Mouse (Mus musculus) hindbrain, embryonic 16.5 days (tissue): ENCODE results near the gene Frzb. TPM values are rescaled to one million over a fixed set of nuclear protein-coding genes. Genes with fewer than 3 reads are reported as not detected.

Experiments
- ATAC-seq: fragments of 200-750 bp; cut with Nextera tagmentation; 2 replicates; pipeline ENCODE4 v1.8.0; 2017; ENCODE audit warnings: moderate TSS enrichment, moderate library complexity
- H3K27ac ChIP-seq: fragments of 300-500 bp; sonication (generic); 2 replicates; pipeline ENCODE4 v1.5.1; 2014; ENCODE audit warnings: low read depth, mild to moderate bottlenecking, control low read depth, low read length, moderate library complexity
- H3K27me3 ChIP-seq: fragments of 300-500 bp; sonication (generic); replicated peaks from 2 replicates; pipeline ENCODE4 v1.6.1; 2014; ENCODE audit warnings: low read length; ENCODE audit not compliant: control insufficient read depth, insufficient read depth
- H3K36me3 ChIP-seq: fragments of 300-500 bp; sonication (generic); 2 replicates; pipeline ENCODE4 v1.6.1; 2014; ENCODE audit warnings: mild to moderate bottlenecking, low read length, moderate library complexity, mixed read lengths; ENCODE audit not compliant: control insufficient read depth, insufficient read depth
- H3K4me1 ChIP-seq: fragments of 300-500 bp; sonication (generic); 2 replicates; pipeline ENCODE4 v1.6.1; 2014; ENCODE audit warnings: low read depth, low read length; ENCODE audit not compliant: control insufficient read depth, insufficient read depth
- H3K4me2 ChIP-seq: fragments of 300-500 bp; sonication (generic); 2 replicates; pipeline ENCODE4 v1.6.1; 2014; ENCODE audit warnings: mild to moderate bottlenecking, low read length, control low read depth, moderate library complexity
- H3K4me3 ChIP-seq: fragments of 300-500 bp; sonication (generic); 2 replicates; pipeline ENCODE4 v1.5.1; 2014; ENCODE audit warnings: mild to moderate bottlenecking, low read length, control low read depth, moderate library complexity
- H3K9ac ChIP-seq: fragments of 300-500 bp; sonication (generic); 2 replicates; pipeline ENCODE4 v1.6.1; 2014; ENCODE audit warnings: low read depth, mild to moderate bottlenecking, control low read depth, low read length, moderate library complexity
- H3K9me3 ChIP-seq: fragments of 300-500 bp; sonication (generic); 2 replicates; pipeline ENCODE4 v1.6.1; 2014; ENCODE audit warnings: mild to moderate bottlenecking, low read length, moderate library complexity; ENCODE audit not compliant: control insufficient read depth
- WGBS: fragments of 180-500 bp; shearing (Covaris S2); extraction: QIAGEN DNeasy Blood & Tissue Kit; methylation state at CpG from one replicate; pipeline ENCODE4 v1.1.7; 2014; 5-methylcytosine and 5-hydroxymethylcytosine counted together
- polyA plus RNA-seq: library from polyadenylated mRNA; unstranded; fragments of >200 nt; fragmentation: Nextera tagmentation; extraction: Ambion mirVana; gene quantifications from 2 replicates; pipeline ENCODE4 v1.2.1, GENCODE M21; 2015

Gene Frzb
- polyA plus RNA-seq, 1 experiment from 2014 or later, result 15.2 TPM

- no peaks in the 10 kb centered on the region for H3K9me3 ChIP-seq
- H3K27ac ChIP-seq, result no peak overlapping the region
- H3K9ac ChIP-seq, result no peak overlapping the region
- no peaks in the 10 kb centered on the region for H3K27me3 ChIP-seq
- no peak overlapping the region for H3K4me3 ChIP-seq
- H3K36me3 ChIP-seq, result no peaks in the 10 kb centered on the region
- no peak for ATAC-seq
- WGBS, result 78% methylated on average over 11 of the region's 11 CpGs
- H3K4me2 ChIP-seq, result no peak overlapping the region
- H3K4me1 ChIP-seq, result no peaks in the 10 kb centered on the region
These were observed 12.4 kb downstream of the Frzb start for GRCm38 (mm10) chr2:80434783-80435572.

GRCm38 (mm10) chr2:80433254-80433876 is 14.1 kb downstream of the Frzb start:
- no peak overlapping the region for H3K27ac ChIP-seq
- WGBS, result 97% methylated on average over 6 of the region's 6 CpGs
- no peak overlapping the region for H3K4me3 ChIP-seq
- no peaks in the 10 kb centered on the region for H3K9me3 ChIP-seq
- no peaks in the 10 kb centered on the region for H3K27me3 ChIP-seq
- H3K36me3 ChIP-seq, result no peaks in the 10 kb centered on the region
- ATAC-seq, result no peak
- no peaks in the 10 kb centered on the region for H3K4me1 ChIP-seq
- H3K4me2 ChIP-seq, result no peak overlapping the region
- no peak overlapping the region for H3K9ac ChIP-seq

DNA sequence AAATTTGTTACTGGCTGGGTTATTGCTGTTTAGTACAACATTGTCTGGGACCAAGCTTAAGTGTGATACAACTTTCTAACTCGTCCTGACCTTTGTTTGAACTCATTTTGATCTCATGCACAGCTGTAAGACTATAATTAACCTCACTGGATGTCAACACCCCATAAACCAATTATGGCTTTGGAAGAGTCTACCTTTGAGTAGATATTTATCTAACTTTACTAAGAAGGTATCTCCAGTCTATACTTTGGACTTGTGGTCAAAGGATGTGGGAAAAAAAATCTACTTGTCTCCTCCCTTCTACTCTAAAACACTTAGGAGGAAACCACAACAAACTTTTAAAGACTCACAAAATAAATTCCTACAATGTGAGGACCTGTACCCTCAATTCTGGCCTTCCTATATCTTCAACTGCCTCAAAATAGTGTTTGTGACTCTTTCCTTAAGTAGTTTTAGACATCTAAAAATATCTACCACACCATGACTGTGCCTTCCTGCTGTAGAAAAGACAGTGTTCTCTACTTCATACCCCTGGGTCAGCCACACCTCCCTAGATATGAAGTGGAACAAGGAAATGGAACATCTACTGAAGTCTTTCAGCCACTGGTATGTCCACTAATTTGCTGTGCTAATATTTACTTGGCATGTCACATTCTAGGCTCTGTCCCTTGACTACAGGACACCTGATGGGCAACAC is 16.9 kb downstream of the Frzb start:
- no peaks in the 10 kb centered on the region for H3K4me1 ChIP-seq
- H3K4me3 ChIP-seq, result no peak overlapping the region
- H3K9me3 ChIP-seq, result no peaks in the 10 kb centered on the region
- no peak overlapping the region for H3K27ac ChIP-seq
- H3K27me3 ChIP-seq, result no peaks in the 10 kb centered on the region
- H3K9ac ChIP-seq, result no peak overlapping the region
- H3K4me2 ChIP-seq, result no peak overlapping the region
- H3K36me3 ChIP-seq, result no peaks in the 10 kb centered on the region
- no peak for ATAC-seq
- WGBS, result 65% methylated on average over 1 of the region's 1 CpGs

DNA sequence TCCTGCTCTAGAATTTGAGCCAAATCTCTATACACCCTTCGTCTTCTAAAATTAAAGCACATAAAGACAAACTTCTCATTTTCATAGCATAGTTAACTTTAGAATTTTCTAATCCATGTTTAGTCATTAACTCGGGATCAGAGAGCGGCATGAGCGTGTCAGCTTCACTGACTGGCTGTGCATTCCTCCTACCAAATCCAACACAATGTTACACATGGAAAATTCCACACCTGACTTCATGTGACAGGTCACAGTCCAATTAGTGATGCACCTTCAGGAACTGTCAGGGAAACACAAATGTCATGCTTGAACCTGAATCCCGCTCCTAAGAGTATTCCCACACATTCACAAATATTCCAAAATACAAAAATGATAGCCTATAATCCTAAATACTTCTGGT is 24.3 kb downstream of the Frzb start:
- H3K9me3 ChIP-seq, result no peaks in the 10 kb centered on the region
- no peaks in the 10 kb centered on the region for H3K27me3 ChIP-seq
- no peak overlapping the region for H3K4me3 ChIP-seq
- no peak overlapping the region for H3K9ac ChIP-seq
- no peaks in the 10 kb centered on the region for H3K4me1 ChIP-seq
- no peak overlapping the region for H3K27ac ChIP-seq
- WGBS, result 95% methylated on average over 5 of the region's 5 CpGs
- no peak overlapping the region for H3K4me2 ChIP-seq
- H3K36me3 ChIP-seq, result no peaks in the 10 kb centered on the region
- ATAC-seq, result no peak

DNA sequence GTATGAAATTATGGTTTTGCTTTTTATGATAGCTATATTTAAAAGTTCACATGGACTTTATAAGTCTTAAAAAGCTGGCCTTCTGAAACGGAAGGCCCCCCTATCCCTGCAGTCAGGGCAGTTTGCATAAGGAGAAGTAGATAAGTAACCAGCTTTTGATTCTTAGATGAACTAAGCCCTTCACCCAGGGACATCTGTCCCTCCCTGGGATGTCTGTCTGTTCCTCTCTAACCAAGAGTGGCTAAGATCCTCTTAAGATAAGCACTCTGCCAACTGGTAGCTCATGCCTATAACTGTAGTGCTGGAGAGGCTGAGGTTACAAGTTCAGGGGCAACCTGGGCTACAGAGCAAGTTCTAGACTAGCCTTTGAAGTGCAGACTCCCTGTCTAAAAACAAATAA is 25.4 kb downstream of the Frzb start:
- no peak overlapping the region for H3K4me2 ChIP-seq
- no peaks in the 10 kb centered on the region for H3K36me3 ChIP-seq
- H3K4me1 ChIP-seq, result no peaks in the 10 kb centered on the region
- WGBS, result 69% methylated on average over 1 of the region's 1 CpGs
- H3K27me3 ChIP-seq, result no peaks in the 10 kb centered on the region
- ATAC-seq, result no peak
- H3K9me3 ChIP-seq, result no peaks in the 10 kb centered on the region
- no peak overlapping the region for H3K9ac ChIP-seq
- no peak overlapping the region for H3K4me3 ChIP-seq
- no peak overlapping the region for H3K27ac ChIP-seq

DNA sequence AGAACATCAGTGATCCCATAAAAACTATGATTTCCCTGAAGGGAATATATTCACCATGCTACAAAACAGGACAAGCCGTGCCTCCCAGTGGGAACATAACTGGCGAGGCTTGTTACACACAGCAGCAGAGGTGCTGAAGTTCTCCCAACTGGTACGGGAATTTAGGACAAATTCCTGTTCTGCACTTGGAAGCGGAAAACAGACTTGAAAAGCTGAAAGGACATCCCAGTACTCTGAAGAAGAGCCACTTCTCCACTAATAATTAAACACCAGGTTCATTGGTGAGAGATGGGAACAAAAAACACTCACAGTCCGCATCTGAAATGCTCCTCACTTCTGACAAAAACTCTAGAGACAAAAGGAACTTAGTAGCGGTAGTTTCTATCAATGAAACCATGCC is 31.1 kb downstream of the Frzb start:
- 78% methylated on average over 6 of the region's 6 CpGs for WGBS
- H3K9ac ChIP-seq, result no peak overlapping the region
- no peak overlapping the region for H3K4me2 ChIP-seq
- ATAC-seq, result no peak
- H3K36me3 ChIP-seq, result no peaks in the 10 kb centered on the region
- H3K27me3 ChIP-seq, result no peaks in the 10 kb centered on the region
- H3K4me3 ChIP-seq, result no peak overlapping the region
- no peak overlapping the region for H3K27ac ChIP-seq
- no peaks in the 10 kb centered on the region for H3K4me1 ChIP-seq
- H3K9me3 ChIP-seq, result no peaks in the 10 kb centered on the region

DNA sequence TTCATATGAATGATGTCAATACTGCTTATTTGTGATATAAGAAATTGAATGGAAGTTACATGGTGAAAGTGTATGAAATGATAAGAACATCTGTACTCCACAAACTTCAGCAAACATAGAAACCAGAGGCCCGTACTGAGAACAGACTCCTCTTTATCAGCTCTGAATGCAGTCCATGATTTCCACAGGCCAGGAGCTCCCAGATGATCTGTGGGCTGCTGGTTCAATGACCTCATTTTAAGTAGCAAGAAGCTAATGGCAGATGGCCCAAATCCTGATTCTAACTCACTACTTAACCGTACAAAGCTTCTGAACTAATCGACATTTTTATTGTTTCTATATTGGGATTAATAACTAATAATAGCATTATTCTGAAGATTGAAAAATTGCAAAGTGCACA is 33.0 kb downstream of the Frzb start:
- 76% methylated on average over 3 of the region's 3 CpGs for WGBS
- ATAC-seq, result no peak

GRCm38 (mm10) chr2:80413124-80413523 is 34.3 kb downstream of the Frzb start:
- Histone ChIP-seq H3K9me3 (no peaks in the 10 kb centered on the region), H3K9ac (no peak overlapping the region), H3K36me3 (no peaks in the 10 kb centered on the region), H3K27ac (no peak overlapping the region), H3K4me1 (no peaks in the 10 kb centered on the region), H3K4me3 (no peak overlapping the region), H3K27me3 (no peaks in the 10 kb centered on the region), H3K4me2 (peak overlapping the region; percentile 16)
- 76% methylated on average over 18 of the region's 18 CpGs for WGBS
- no peak for ATAC-seq

More for the DNA sequence above, 33.0 kb downstream of the Frzb start:
- Histone ChIP-seq H3K9ac (no peak overlapping the region), H3K27ac (no peak overlapping the region), H3K4me1 (no peaks in the 10 kb centered on the region), H3K4me2 (no peak overlapping the region), H3K36me3 (no peaks in the 10 kb centered on the region), H3K4me3 (no peak overlapping the region), H3K27me3 (no peaks in the 10 kb centered on the region), H3K9me3 (no peaks in the 10 kb centered on the region)

- no peak overlapping the region for H3K4me2 ChIP-seq
- H3K27me3 ChIP-seq, result no peaks in the 10 kb centered on the region
- no peak for ATAC-seq
- no peak overlapping the region for H3K9ac ChIP-seq
- no peak overlapping the region for H3K27ac ChIP-seq
- H3K9me3 ChIP-seq, result no peaks in the 10 kb centered on the region
- H3K4me3 ChIP-seq, result no peak overlapping the region
- no peaks in the 10 kb centered on the region for H3K4me1 ChIP-seq
- no peaks in the 10 kb centered on the region for H3K36me3 ChIP-seq
- WGBS, result 61% methylated on average over 12 of the region's 12 CpGs
These were observed 37.4 kb downstream of the Frzb start for GRCm38 (mm10) chr2:80409893-80410574.
